Mouse (Mus musculus): ENCODE measurements around the gene Hck. TPM values are rescaled to one million over a fixed set of nuclear protein-coding genes. Genes with fewer than 3 reads are reported as not detected.

Hck gene
- polyA plus RNA-seq, 1 experiment from 2014 or later, result 2.3 TPM

- Histone ChIP-seq H3K27ac (replicated peaks; ENCODE audit: low read depth, low read length) (no peak overlapping the region), H3K4me1 (ENCODE audit: control insufficient read depth, insufficient read depth, low read length) (no peaks in the 10 kb centered on the region), H3K4me2 (ENCODE audit: low read length) (no peak overlapping the region), H3K27me3 (ENCODE audit: control insufficient read depth, insufficient read depth, low read length) (no peaks in the 10 kb centered on the region), H3K9me3 (ENCODE audit: control insufficient read depth, low read length) (no peaks in the 10 kb centered on the region), H3K9ac (replicated peaks; ENCODE audit: low read length) (no peak overlapping the region), H3K36me3 (ENCODE audit: control insufficient read depth, insufficient read depth, low read length) (no peaks in the 10 kb centered on the region), H3K4me3 (replicated peaks; ENCODE audit: low read depth, low read length) (no peak overlapping the region)
- ATAC-seq (ENCODE audit: low FRiP score, low TSS enrichment) (no peak), DNase-seq (no peak)
- 91% methylated on average over 6 of the region's 6 CpGs for WGBS
These were observed 22.7 kb upstream of the Hck start for GRCm38 (mm10) chr2:153085556-153085955.

DNA sequence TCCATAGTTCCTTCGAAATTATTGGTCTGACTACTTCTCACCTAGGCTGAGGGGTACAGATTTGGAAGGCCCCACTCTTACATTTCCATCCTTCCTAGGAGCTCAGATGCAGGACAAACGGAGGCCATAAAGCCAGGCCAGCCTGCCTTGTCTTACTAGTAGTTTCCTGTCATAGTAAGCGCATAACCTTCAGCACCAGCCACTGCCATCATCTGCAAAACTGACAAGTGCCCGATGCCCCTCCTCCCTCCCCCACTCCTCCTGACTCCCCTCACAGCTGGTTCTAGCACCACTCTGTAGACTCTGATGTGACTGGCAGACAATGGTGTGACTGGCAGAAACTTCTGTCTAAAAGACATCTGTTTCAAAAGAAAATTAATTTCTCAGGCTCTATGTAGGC is 22.1 kb upstream of the Hck start:
- WGBS, result 89% methylated on average over 4 of the region's 4 CpGs
- no peaks in the 10 kb centered on the region for H3K9me3 ChIP-seq (ENCODE audit: control insufficient read depth, low read length)
- H3K4me1 ChIP-seq (ENCODE audit: control insufficient read depth, insufficient read depth, low read length), result no peaks in the 10 kb centered on the region
- no peaks in the 10 kb centered on the region for H3K27me3 ChIP-seq (ENCODE audit: control insufficient read depth, insufficient read depth, low read length)
- no peak overlapping the region for H3K27ac ChIP-seq (replicated peaks; ENCODE audit: low read depth, low read length)
- ATAC-seq (ENCODE audit: low FRiP score, low TSS enrichment) (no peak), DNase-seq (no peak)
- no peaks in the 10 kb centered on the region for H3K36me3 ChIP-seq (ENCODE audit: control insufficient read depth, insufficient read depth, low read length)
- H3K4me3 ChIP-seq (replicated peaks; ENCODE audit: low read depth, low read length), result no peak overlapping the region
- no peak overlapping the region for H3K9ac ChIP-seq (replicated peaks; ENCODE audit: low read length)
- no peak overlapping the region for H3K4me2 ChIP-seq (ENCODE audit: low read length)

GRCm38 (mm10) chr2:153087091-153087490 is 21.2 kb upstream of the Hck start:
- no peaks in the 10 kb centered on the region for H3K36me3 ChIP-seq (ENCODE audit: control insufficient read depth, insufficient read depth, low read length)
- H3K4me3 ChIP-seq (replicated peaks; ENCODE audit: low read depth, low read length), result no peak overlapping the region
- H3K27ac ChIP-seq (replicated peaks; ENCODE audit: low read depth, low read length), result no peak overlapping the region
- no peak overlapping the region for H3K9ac ChIP-seq (replicated peaks; ENCODE audit: low read length)
- H3K4me1 ChIP-seq (ENCODE audit: control insufficient read depth, insufficient read depth, low read length), result no peaks in the 10 kb centered on the region
- no peaks in the 10 kb centered on the region for H3K27me3 ChIP-seq (ENCODE audit: control insufficient read depth, insufficient read depth, low read length)
- no peak for ATAC-seq (ENCODE audit: low FRiP score, low TSS enrichment)
- no peaks in the 10 kb centered on the region for H3K9me3 ChIP-seq (ENCODE audit: control insufficient read depth, low read length)
- no peak overlapping the region for H3K4me2 ChIP-seq (ENCODE audit: low read length)
- no peak for DNase-seq
- 91% methylated on average over 10 of the region's 10 CpGs for WGBS

GRCm38 (mm10) chr2:153089316-153089715 is 19.0 kb upstream of the Hck start:
- WGBS, result 69% methylated on average over 2 of the region's 2 CpGs
- DNase-seq (no peak), ATAC-seq (ENCODE audit: low FRiP score, low TSS enrichment) (no peak)
- H3K36me3 ChIP-seq (ENCODE audit: control insufficient read depth, insufficient read depth, low read length), result no peaks in the 10 kb centered on the region
- H3K4me3 ChIP-seq (replicated peaks; ENCODE audit: low read depth, low read length), result no peak overlapping the region
- H3K9ac ChIP-seq (replicated peaks; ENCODE audit: low read length), result no peak overlapping the region
- no peak overlapping the region for H3K27ac ChIP-seq (replicated peaks; ENCODE audit: low read depth, low read length)
- H3K4me1 ChIP-seq (ENCODE audit: control insufficient read depth, insufficient read depth, low read length), result no peaks in the 10 kb centered on the region
- H3K9me3 ChIP-seq (ENCODE audit: control insufficient read depth, low read length), result no peaks in the 10 kb centered on the region
- H3K27me3 ChIP-seq (ENCODE audit: control insufficient read depth, insufficient read depth, low read length), result no peaks in the 10 kb centered on the region
- no peak overlapping the region for H3K4me2 ChIP-seq (ENCODE audit: low read length)

- 51% methylated on average over 10 of the region's 10 CpGs for WGBS
- no peaks in the 10 kb centered on the region for H3K4me1 ChIP-seq (ENCODE audit: control insufficient read depth, insufficient read depth, low read length)
- no peaks in the 10 kb centered on the region for H3K27me3 ChIP-seq (ENCODE audit: control insufficient read depth, insufficient read depth, low read length)
- H3K4me2 ChIP-seq (ENCODE audit: low read length), result no peak overlapping the region
- H3K36me3 ChIP-seq (ENCODE audit: control insufficient read depth, insufficient read depth, low read length), result no peaks in the 10 kb centered on the region
- H3K4me3 ChIP-seq (replicated peaks; ENCODE audit: low read depth, low read length), result no peak overlapping the region
- ATAC-seq (ENCODE audit: low FRiP score, low TSS enrichment) (no peak), DNase-seq (no peak)
- H3K9me3 ChIP-seq (ENCODE audit: control insufficient read depth, low read length), result no peaks in the 10 kb centered on the region
- no peak overlapping the region for H3K9ac ChIP-seq (replicated peaks; ENCODE audit: low read length)
- H3K27ac ChIP-seq (replicated peaks; ENCODE audit: low read depth, low read length), result no peak overlapping the region
These were observed 17.6 kb upstream of the Hck start for GRCm38 (mm10) chr2:153090551-153091165.

GRCm38 (mm10) chr2:153107046-153107766 is 1.1 kb upstream of the Hck start:
- peaks cover 19% of the 10 kb centered on the region for H3K27me3 ChIP-seq (ENCODE audit: control insufficient read depth, insufficient read depth, low read length)
- WGBS, result 33% methylated on average over 23 of the region's 23 CpGs
- DNase-seq (no peak), ATAC-seq (ENCODE audit: low FRiP score, low TSS enrichment) (no peak)
- no peaks in the 10 kb centered on the region for H3K36me3 ChIP-seq (ENCODE audit: control insufficient read depth, insufficient read depth, low read length)
- H3K4me2 ChIP-seq (ENCODE audit: low read length), result peak overlapping the region; percentile 68; the same call in 1 of the 2 replicates
- H3K27ac ChIP-seq (replicated peaks; ENCODE audit: low read depth, low read length), result no peak overlapping the region
- H3K4me3 ChIP-seq (replicated peaks; ENCODE audit: low read depth, low read length), result no peak overlapping the region
- H3K9me3 ChIP-seq (ENCODE audit: control insufficient read depth, low read length), result no peaks in the 10 kb centered on the region
- H3K4me1 ChIP-seq (ENCODE audit: control insufficient read depth, insufficient read depth, low read length), result peaks cover 4% of the 10 kb centered on the region; the same call in 1 of the 2 replicates
- no peak overlapping the region for H3K9ac ChIP-seq (replicated peaks; ENCODE audit: low read length)

DNA sequence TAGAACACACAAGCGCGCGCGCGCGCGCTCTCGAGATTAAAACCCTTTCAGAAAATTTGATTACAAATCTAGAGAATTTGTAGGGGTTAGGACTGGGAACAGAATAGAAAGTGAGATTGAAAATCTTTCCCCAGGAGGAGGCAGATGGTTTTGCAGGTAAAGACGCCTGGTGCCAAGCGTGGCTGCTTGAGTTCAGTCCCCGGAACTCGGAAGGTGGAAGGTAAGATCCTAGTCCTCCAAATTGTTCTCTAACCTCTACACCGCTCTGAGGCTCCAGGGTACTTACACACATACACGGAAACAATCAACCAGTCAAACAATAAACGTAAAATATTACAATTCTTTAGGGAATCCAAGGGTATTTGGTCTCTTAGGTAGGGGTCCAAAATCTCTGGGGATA is 466 bp upstream of the Hck start:
- ATAC-seq (ENCODE audit: low FRiP score, low TSS enrichment) (no peak), DNase-seq (peak; percentile 35)
- H3K27me3 ChIP-seq (ENCODE audit: control insufficient read depth, insufficient read depth, low read length), result peaks cover 19% of the 10 kb centered on the region
- no peak overlapping the region for H3K9ac ChIP-seq (replicated peaks; ENCODE audit: low read length)
- H3K36me3 ChIP-seq (ENCODE audit: control insufficient read depth, insufficient read depth, low read length), result no peaks in the 10 kb centered on the region
- H3K4me2 ChIP-seq (ENCODE audit: low read length), result peak overlapping the region; percentile 68
- H3K4me1 ChIP-seq (ENCODE audit: control insufficient read depth, insufficient read depth, low read length), result peaks cover 4% of the 10 kb centered on the region; the same call in 1 of the 2 replicates
- H3K27ac ChIP-seq (replicated peaks; ENCODE audit: low read depth, low read length), result no peak overlapping the region
- WGBS, result 2% methylated on average over 15 of the region's 15 CpGs
- H3K9me3 ChIP-seq (ENCODE audit: control insufficient read depth, low read length), result no peaks in the 10 kb centered on the region
- H3K4me3 ChIP-seq (replicated peaks; ENCODE audit: low read depth, low read length), result 0 out of 2 replicates have a peak overlapping the region, but pooled peaks have one; percentile 2

DNA sequence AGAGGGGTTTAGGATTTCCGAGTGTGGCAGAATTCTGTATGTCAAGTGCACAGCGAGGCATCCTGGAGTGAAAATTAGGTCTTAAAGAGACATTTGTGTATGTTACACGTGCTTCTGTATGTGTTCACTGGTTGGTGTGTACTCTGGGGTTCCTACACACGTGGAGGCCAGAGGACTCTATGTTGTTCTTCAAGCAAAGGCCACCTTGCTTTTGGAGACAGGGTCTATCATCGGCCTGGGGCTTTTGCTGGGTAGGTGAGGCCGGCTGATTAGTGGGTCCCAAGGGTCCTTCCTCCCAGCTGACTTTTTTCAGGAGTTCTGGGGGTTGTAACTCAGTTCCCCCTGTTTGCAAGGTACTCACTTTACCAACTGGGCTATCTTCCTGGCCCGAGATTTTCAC is 1.3 kb downstream of the Hck start:
- 71% methylated on average over 7 of the region's 7 CpGs for WGBS
- H3K9ac ChIP-seq (replicated peaks; ENCODE audit: low read length), result no peak overlapping the region
- peaks cover 19% of the 10 kb centered on the region for H3K27me3 ChIP-seq (ENCODE audit: control insufficient read depth, insufficient read depth, low read length)
- no peaks in the 10 kb centered on the region for H3K36me3 ChIP-seq (ENCODE audit: control insufficient read depth, insufficient read depth, low read length)
- no peak overlapping the region for H3K4me2 ChIP-seq (ENCODE audit: low read length)
- no peak overlapping the region for H3K27ac ChIP-seq (replicated peaks; ENCODE audit: low read depth, low read length)
- H3K9me3 ChIP-seq (ENCODE audit: control insufficient read depth, low read length), result no peaks in the 10 kb centered on the region
- H3K4me1 ChIP-seq (ENCODE audit: control insufficient read depth, insufficient read depth, low read length), result peaks cover 4% of the 10 kb centered on the region; the same call in 1 of the 2 replicates
- DNase-seq (no peak), ATAC-seq (ENCODE audit: low FRiP score, low TSS enrichment) (no peak)
- no peak overlapping the region for H3K4me3 ChIP-seq (replicated peaks; ENCODE audit: low read depth, low read length)

- no peak overlapping the region for H3K27ac ChIP-seq (replicated peaks; ENCODE audit: low read depth, low read length)
- no peak overlapping the region for H3K4me3 ChIP-seq (replicated peaks; ENCODE audit: low read depth, low read length)
- H3K9ac ChIP-seq (replicated peaks; ENCODE audit: low read length), result no peak overlapping the region
- no peak overlapping the region for H3K4me2 ChIP-seq (ENCODE audit: low read length)
- H3K9me3 ChIP-seq (ENCODE audit: control insufficient read depth, low read length), result no peaks in the 10 kb centered on the region
- ATAC-seq (ENCODE audit: low FRiP score, low TSS enrichment) (no peak), DNase-seq (no peak)
- 89% methylated on average over 7 of the region's 7 CpGs for WGBS
- H3K36me3 ChIP-seq (ENCODE audit: control insufficient read depth, insufficient read depth, low read length), result no peaks in the 10 kb centered on the region
- H3K27me3 ChIP-seq (ENCODE audit: control insufficient read depth, insufficient read depth, low read length), result peaks cover 19% of the 10 kb centered on the region
- H3K4me1 ChIP-seq (ENCODE audit: control insufficient read depth, insufficient read depth, low read length), result peaks cover 4% of the 10 kb centered on the region; the same call in 1 of the 2 replicates
These were observed 3.0 kb downstream of the Hck start for GRCm38 (mm10) chr2:153111298-153111697.
